Mouse (Mus musculus) myocyte (in vitro differentiated cells): ENCODE measurements around the gene Elmod3.

Experiments
- CEBPB ChIP-seq: IDR thresholded peaks from 2 replicates; pipeline ENCODE4 v1.6.1; 2011; ENCODE audit warnings: mild to moderate bottlenecking, moderate library complexity; ENCODE audit not compliant: poor library complexity, insufficient read depth, severe bottlenecking
- E2F4 ChIP-seq: IDR thresholded peaks from one replicate; pipeline ENCODE4 v1.6.1; 2011; ENCODE audit warnings: mild to moderate bottlenecking, control low read depth, moderate library complexity; ENCODE audit not compliant: insufficient read depth
- MAX ChIP-seq: IDR thresholded peaks from one replicate; pipeline ENCODE4 v1.6.1; 2011; ENCODE audit warnings: low read depth, mild to moderate bottlenecking, control low read depth
- POLR2A ChIP-seq: IDR thresholded peaks from one replicate; pipeline ENCODE4 v1.6.1; 2011; ENCODE audit warnings: low read depth, mild to moderate bottlenecking, control low read depth, moderate library complexity; ENCODE audit not compliant: insufficient read length
- REST ChIP-seq: IDR thresholded peaks from one replicate; pipeline ENCODE4 v1.6.1; 2011; ENCODE audit warnings: mild to moderate bottlenecking, control low read depth, moderate library complexity; ENCODE audit not compliant: insufficient read depth, insufficient read length
- TCF3 ChIP-seq: IDR thresholded peaks from one replicate; pipeline ENCODE4 v1.6.1; 2011; ENCODE audit warnings: low read depth, control low read depth; ENCODE audit not compliant: insufficient read length
- USF1 ChIP-seq: IDR thresholded peaks from one replicate; pipeline ENCODE4 v1.6.1; 2011; ENCODE audit warnings: low read depth, mild to moderate bottlenecking, control low read depth, moderate library complexity

GRCm38 (mm10) chr6:72576041-72576440, 22.2 kb downstream of the Elmod3 start:
- no peak for TF ChIP-seq MAX
- no peak for TF ChIP-seq CEBPB
- no peak for TF ChIP-seq USF1
- TF ChIP-seq REST = no peak
- TF ChIP-seq POLR2A = no peak
- TF ChIP-seq TCF3 = no peak
- no peak for TF ChIP-seq E2F4
